ENCODE assay signal across 8 mouse cellular contexts in the genomic region with DNA sequence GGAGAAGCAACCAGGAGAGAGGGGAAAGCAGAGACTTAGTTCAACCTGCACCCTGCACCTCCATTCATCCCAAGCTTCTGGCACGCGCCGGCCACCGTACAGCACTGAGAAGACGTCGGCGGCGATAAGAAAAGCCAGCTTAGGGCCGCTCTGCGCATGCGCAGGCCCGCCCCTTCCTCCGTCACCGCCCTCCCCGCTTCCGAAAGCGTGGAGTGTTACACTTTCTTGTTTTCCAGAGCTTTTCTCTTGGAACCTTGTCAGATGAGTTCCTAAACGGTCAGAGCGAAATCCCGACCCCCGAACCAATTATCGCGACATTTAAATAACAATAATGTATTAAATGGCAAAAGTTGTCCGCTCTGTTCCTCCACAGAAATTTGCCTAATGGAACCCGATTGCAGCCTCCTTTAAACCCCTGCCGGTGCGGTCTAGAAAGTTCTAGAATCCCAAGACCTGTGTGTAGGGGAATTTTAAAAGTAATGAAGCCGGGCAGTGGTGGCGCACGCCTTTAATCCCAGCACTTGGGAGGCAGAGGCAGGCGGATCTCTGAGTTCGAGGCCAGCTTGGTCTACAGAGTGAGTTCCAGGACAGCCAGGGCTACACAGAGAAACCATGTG. TPM values are rescaled to one million over a fixed set of nuclear protein-coding genes. Genes with fewer than 3 reads are reported as not detected.
DNase-seq lines count a peak whose midpoint lies in the region; ATAC-seq lines count a peak whose summit lies in the region.

A gene (minus strand): TSS at position 116 of the 617 bp plus-strand sequence.

- H3K27ac ChIP-seq in heart, embryonic 14.5 days (replicated peaks in 1 of 2; ENCODE audit: control insufficient read depth in 1 of 2, insufficient read depth in 1 of 2, low read depth in 2 of 2, low read length in 2 of 2) = peak within 1 kb of the TSS; percentile 81 to 83
- peak within 1 kb of the TSS; percentile 80 for H3K27ac ChIP-seq in liver, embryonic 13.5 days
- peak within 1 kb of the TSS; percentile 58 for H3K27ac ChIP-seq in stomach, embryonic 16.5 days (ENCODE audit: low read length)

- peak within 1 kb of the TSS; percentile 92 for H3K9ac ChIP-seq in heart, embryonic 14.5 days (ENCODE audit: low read length)
- H3K9ac ChIP-seq in liver, embryonic 13.5 days = peak within 1 kb of the TSS; percentile 88
- H3K9ac ChIP-seq in stomach, embryonic 16.5 days (ENCODE audit: low read length) = peak within 1 kb of the TSS; percentile 89

- peaks cover 3 to 8% of the 10 kb centered on the region in 2 experiments; a peak in 3 of 4 replicates for H3K4me1 ChIP-seq in heart, embryonic 14.5 days (ENCODE audit: control insufficient read depth in 2 of 2, insufficient read depth in 2 of 2, low read length in 2 of 2)
- peaks cover 20% of the 10 kb centered on the region for H3K4me1 ChIP-seq in liver, embryonic 13.5 days (replicated peaks)
- peaks cover 7% of the 10 kb centered on the region; the same call in 1 of the 2 replicates for H3K4me1 ChIP-seq in stomach, embryonic 16.5 days (ENCODE audit: control insufficient read depth, insufficient read depth, low read length)

- H3K4me3 ChIP-seq in heart, embryonic 14.5 days (ENCODE audit: control insufficient read depth in 1 of 2, insufficient read depth in 1 of 2, low read depth in 1 of 2, low read length in 2 of 2) = peak within 1 kb of the TSS; percentile 73 to 93
- H3K4me3 ChIP-seq in liver, embryonic 13.5 days (replicated peaks) = peak within 1 kb of the TSS; percentile 75
- peak within 1 kb of the TSS; percentile 76 for H3K4me3 ChIP-seq in stomach, embryonic 16.5 days (replicated peaks; ENCODE audit: low read length)

- no peaks in the 10 kb centered on the region for H3K27me3 ChIP-seq in heart, embryonic 14.5 days (ENCODE audit: control insufficient read depth, insufficient read depth, low read length)
- H3K27me3 ChIP-seq in liver, embryonic 13.5 days = no peaks in the 10 kb centered on the region
- H3K27me3 ChIP-seq in stomach, embryonic 16.5 days (ENCODE audit: control insufficient read depth, insufficient read depth, low read length) = no peaks in the 10 kb centered on the region

- peaks cover 13% of the 10 kb centered on the region; the same call in 1 of the 2 replicates for H3K36me3 ChIP-seq in heart, embryonic 14.5 days (ENCODE audit: control insufficient read depth, insufficient read depth, low read length)
- peaks cover 13% of the 10 kb centered on the region for H3K36me3 ChIP-seq in liver, embryonic 13.5 days
- no peaks in the 10 kb centered on the region for H3K36me3 ChIP-seq in stomach, embryonic 16.5 days (ENCODE audit: control insufficient read depth, insufficient read depth, low read length)

- peak within 1 kb of the TSS; percentile 61 for H3K4me2 ChIP-seq in heart, embryonic 14.5 days (ENCODE audit: low read length)
- peak within 1 kb of the TSS; percentile 79 for H3K4me2 ChIP-seq in liver, embryonic 13.5 days
- peak within 1 kb of the TSS; percentile 90 for H3K4me2 ChIP-seq in stomach, embryonic 16.5 days (ENCODE audit: low read depth, low read length)

- peak; percentile 82 for ATAC-seq in CD4-positive, CD25-positive, alpha-beta regulatory T cell, adult 4 months
- ATAC-seq in heart, embryonic 14.5 days (ENCODE audit: insufficient number of reproducible peaks, insufficient read depth, low FRiP score, low read depth) = peak; percentile 79
- ATAC-seq in liver, embryonic 13.5 days (ENCODE audit: low read depth) = peak; percentile 90
- peak; percentile 95 for ATAC-seq in stomach, embryonic 16.5 days (ENCODE audit: insufficient read depth, low FRiP score)

- WGBS in heart, embryonic 14.5 days = 6% methylated on average over 32 of the region's 32 CpGs
- 5% methylated on average over 32 of the region's 32 CpGs for WGBS in liver, embryonic 13.5 days (ENCODE audit: insufficient replicate concordance)
- 7% methylated on average over 32 of the region's 32 CpGs for WGBS in stomach, embryonic 16.5 days

- H3K9me3 ChIP-seq in heart, embryonic 14.5 days (ENCODE audit: control insufficient read depth, low read length) = no peaks in the 10 kb centered on the region
- H3K9me3 ChIP-seq in liver, embryonic 13.5 days (replicated peaks) = no peaks in the 10 kb centered on the region
- H3K9me3 ChIP-seq in stomach, embryonic 16.5 days (replicated peaks; ENCODE audit: control insufficient read depth, low read length) = no peaks in the 10 kb centered on the region

- peak; percentile 90 for DNase-seq in c-Kit-negative CD71-positive TER-119-positive erythroid progenitor cells, embryonic 14.5 days (ENCODE audit: low read depth, low spot score)
- peak; percentile 89 for DNase-seq in fibroblast of lung, adult 2 months (ENCODE audit: low read depth)
- DNase-seq in kidney, postnatal 14 days = peak; percentile 96
- DNase-seq in liver, embryonic 13.5 days = peak; percentile 87
- peak; percentile 92 for DNase-seq in neural tube, embryonic 10.5 days (ENCODE audit: extremely low spot score, low spot score)

RNA-seq across cellular contexts. Expression of the gene that starts here (rescaled TPM):
- 10 to 100 TPM; 15.8 to 19.2 TPM for polyA plus RNA-seq in CD4-positive, CD25-positive, alpha-beta regulatory T cell, adult 4 months (2017; shearing (Covaris generic))
- polyA plus RNA-seq in heart, embryonic 14.5 days (2014; fragmentation: Nextera tagmentation; extraction: Ambion mirVana) = 12.3 and 13.6 TPM in 2 replicates
- 13.7 and 18.4 TPM in 2 replicates for polyA plus RNA-seq in liver, embryonic 13.5 days (2015; fragmentation: Nextera tagmentation; extraction: Ambion mirVana)
- 22.2 and 23.0 TPM in 2 replicates for polyA plus RNA-seq in stomach, embryonic 16.5 days (2015; fragmentation: Nextera tagmentation; extraction: Ambion mirVana)

Comparison
In these comparisons a context has a peak if more than half of its experiments do, and no peak if none do; other contexts are left out.
1. Peak in every context shown above with its lines: DNase-seq, ATAC-seq, H3K4me3 ChIP-seq and H3K27ac ChIP-seq.